ENCODE assay signal across 21 mouse cellular contexts in genomic region chr2:150948786-150949185, GRCm38 (mm10). TPM values are rescaled to one million over a fixed set of nuclear protein-coding genes. Genes with fewer than 3 reads are reported as not detected.
DNase-seq lines count a peak whose midpoint lies in the region; ATAC-seq and TF ChIP-seq lines count a peak whose summit lies in the region.
"Had no signal": no experiment of that assay in that cellular context is flagged by ENCODE, and none has a peak within 500 bp of the region (broad histone marks: within the 10 kb centered on the region; RNA-seq: fewer than 3 reads in every experiment).

No protein-coding gene starts in this region.

- H3K4me3 ChIP-seq in lung, embryonic 14.5 days (ENCODE audit: low read depth, low read length) = no peak overlapping the region
- H3K4me3 ChIP-seq in ES-Bruce4 (ENCODE audit: low read depth, low read length) = no peak overlapping the region
- H3K4me3 ChIP-seq: embryonic facial prominence, embryonic 13.5 days; forebrain, embryonic 13.5 days; heart, embryonic 13.5 days; hindbrain, embryonic 12.5 days had no signal

- TF ChIP-seq CTCF in lung, embryonic 14.5 days (IDR thresholded peaks at IDR 0.05; ENCODE audit: low read depth) = no peak
- TF ChIP-seq CTCF in ES-Bruce4 (IDR thresholded peaks at IDR 0.05; ENCODE audit: low read depth, low read length) = no peak

- H3K36me3 ChIP-seq in lung, embryonic 14.5 days (ENCODE audit: insufficient read depth) = peaks cover 59% of the 10 kb centered on the region
- H3K36me3 ChIP-seq in ES-Bruce4 (ENCODE audit: control insufficient read depth, insufficient read depth, low read length, poor library complexity, severe bottlenecking) = no peaks in the 10 kb centered on the region

- no peak for ATAC-seq in lung, embryonic 14.5 days (ENCODE audit: insufficient read depth)
- no peak for ATAC-seq in megakaryocyte, adult 5-6 weeks (ENCODE audit: poor library complexity, severe bottlenecking)
- ATAC-seq: forebrain, embryonic 13.5 days; forebrain, postnatal 0 days; hindbrain, embryonic 16.5 days; inflammation-experienced regulatory T-cells, adult 6 months; intestine, postnatal 0 days had no signal

- no peak for TF ChIP-seq POLR2A in ES-Bruce4 (IDR thresholded peaks at IDR 0.05; ENCODE audit: insufficient read depth, low read length)

- H3K9me3 ChIP-seq in lung, embryonic 14.5 days (ENCODE audit: low read depth, low read length) = no peaks in the 10 kb centered on the region
- H3K9me3 ChIP-seq in ES-Bruce4 (replicated peaks; ENCODE audit: control insufficient read depth, insufficient read depth, low read length, poor library complexity, severe bottlenecking) = no peaks in the 10 kb centered on the region
- H3K9me3 ChIP-seq: embryonic facial prominence, embryonic 13.5 days; forebrain, embryonic 13.5 days; heart, embryonic 13.5 days; hindbrain, embryonic 12.5 days had no signal

- 74% methylated on average over 5 of the region's 5 CpGs for WGBS in lung, embryonic 14.5 days

- no peaks in the 10 kb centered on the region for H3K27me3 ChIP-seq in lung, embryonic 14.5 days (ENCODE audit: insufficient read depth, low read length)
- no peaks in the 10 kb centered on the region for H3K27me3 ChIP-seq in ES-Bruce4 (ENCODE audit: control insufficient read depth, insufficient read depth, low read length, poor library complexity, severe bottlenecking)
- H3K27me3 ChIP-seq: embryonic facial prominence, embryonic 13.5 days; forebrain, embryonic 13.5 days; heart, embryonic 13.5 days; hindbrain, embryonic 12.5 days had no signal

- no peak overlapping the region for H3K9ac ChIP-seq in lung, embryonic 14.5 days
- H3K9ac ChIP-seq in ES-Bruce4 (ENCODE audit: low read depth, poor library complexity, severe bottlenecking) = no peak overlapping the region
- H3K9ac ChIP-seq: embryonic facial prominence, embryonic 13.5 days; forebrain, embryonic 13.5 days; forebrain, postnatal 0 days; heart, embryonic 13.5 days; hindbrain, embryonic 12.5 days had no signal

- peak; percentile 17 to 33 for DNase-seq in adrenal gland, postnatal 36 days
- DNase-seq in adrenal gland, adult 8-10 months = no peak
- peak; percentile 9 for DNase-seq in lung, embryonic 14.5 days
- DNase-seq in lung, adult 18-20 months = no peak
- DNase-seq in NIH3T3 (ENCODE audit: low read depth) = peak; percentile 47
- no peak for DNase-seq in gastrocnemius, postnatal 25 days
- DNase-seq: cerebellum, adult 11-12 months; cerebellum, adult 9-10 months; cerebellum, postnatal 36 days; forebrain, postnatal 0 days; gastrocnemius, postnatal 36 days; heart, postnatal 4 days had no signal

- TF ChIP-seq EP300 in ES-Bruce4 (IDR thresholded peaks at IDR 0.05; ENCODE audit: insufficient read depth, low read depth, low read length) = no peak

- no peaks in the 10 kb centered on the region for H3K4me1 ChIP-seq in lung, embryonic 14.5 days (ENCODE audit: insufficient read depth)
- peaks cover 2% of the 10 kb centered on the region for H3K4me1 ChIP-seq in ES-Bruce4 (ENCODE audit: control insufficient read depth, insufficient read depth, low read length)
- H3K4me1 ChIP-seq: embryonic facial prominence, embryonic 13.5 days; forebrain, embryonic 13.5 days; heart, embryonic 13.5 days; hindbrain, embryonic 12.5 days had no signal

- no peak overlapping the region for H3K27ac ChIP-seq in lung, embryonic 14.5 days (ENCODE audit: low read depth)
- peak overlapping the region; percentile 52 for H3K27ac ChIP-seq in ES-Bruce4 (ENCODE audit: insufficient read depth, low read length)
- H3K27ac ChIP-seq: embryonic facial prominence, embryonic 13.5 days; forebrain, embryonic 13.5 days; heart, embryonic 13.5 days; hindbrain, embryonic 12.5 days had no signal

- no peak overlapping the region for H3K4me2 ChIP-seq in lung, embryonic 14.5 days
- H3K4me2 ChIP-seq: embryonic facial prominence, embryonic 13.5 days; forebrain, embryonic 13.5 days; heart, embryonic 13.5 days; hindbrain, embryonic 12.5 days had no signal

RNA-seq across cellular contexts. Expression of gene Gins1, which starts 43.6 kb away (rescaled TPM):
- 1 to 10 TPM; 3.5 to 3.9 TPM for total RNA-seq in adrenal gland, postnatal 36 days (2021)
- 1 to 10 TPM; 2.4 to 2.7 (median 2.6) TPM for total RNA-seq in adrenal gland, adult 8-10 months (2022)
- polyA plus RNA-seq in lung, embryonic 14.5 days (2014; fragmentation: Nextera tagmentation; extraction: Ambion mirVana) = 55.4 and 58.1 TPM in 2 replicates
- 47.0 and 53.0 TPM in 2 replicates for polyA plus RNA-seq in ES-Bruce4 (2011; ENCODE audit: insufficient read depth, insufficient read length, low read depth, missing spikeins)
- total RNA-seq in megakaryocyte, adult 5-6 weeks (2015) = 53.1 and 69.5 TPM in 2 replicates
- 69.8 and 78.7 TPM in 2 replicates for total RNA-seq in megakaryocyte, adult 5-6 weeks (2017)
- total RNA-seq in gastrocnemius, postnatal 25 days (2021) = 1 to 10 TPM; 1.6 to 2.3 TPM

RNA-seq across cellular contexts. Expression of gene Abhd12, which starts 44.2 kb away (rescaled TPM):
- 10 to 100 TPM; 67.0 to 72.7 TPM for total RNA-seq in adrenal gland, postnatal 36 days (2021)
- total RNA-seq in adrenal gland, adult 8-10 months (2022) = 100 to 1,000 TPM in 1 of 4 experiments, 10 to 100 TPM in 3; 76.1 to 111 (median 90.2) TPM
- polyA plus RNA-seq in lung, embryonic 14.5 days (2014; fragmentation: Nextera tagmentation; extraction: Ambion mirVana) = 59.2 and 67.2 TPM in 2 replicates
- 31.3 and 35.8 TPM in 2 replicates for polyA plus RNA-seq in ES-Bruce4 (2011; ENCODE audit: insufficient read depth, insufficient read length, low read depth, missing spikeins)
- 37.6 and 51.0 TPM in 2 replicates for total RNA-seq in megakaryocyte, adult 5-6 weeks (2015)
- total RNA-seq in megakaryocyte, adult 5-6 weeks (2017) = 47.4 and 100 TPM in 2 replicates
- total RNA-seq in gastrocnemius, postnatal 25 days (2021) = 10 to 100 TPM; 24.7 to 24.8 TPM

Comparison
In these comparisons a context has a peak if more than half of its experiments do, and no peak if none do; other contexts are left out.
1. DNase-seq: peak in adrenal gland, postnatal 36 days (2 of 2), lung, embryonic 14.5 days (single experiment) and NIH3T3 (single experiment); none in adrenal gland, adult 8-10 months (single experiment), lung, adult 18-20 months (0 of 2) and gastrocnemius, postnatal 25 days (single experiment).
2. RNA of gene Gins1, which starts 43.6 kb away (total RNA-seq): 53.1 to 78.7 TPM in megakaryocyte, adult 5-6 weeks; 3.5 to 3.9 TPM in adrenal gland, postnatal 36 days, 2.4 to 2.7 TPM in adrenal gland, adult 8-10 months and 1.6 to 2.3 TPM in gastrocnemius, postnatal 25 days; every median in the first group is over 10 times any median in the second.